Mouse (Mus musculus) kidney, adult 2 months (tissue): ENCODE measurements at regions not wholly inside any gene's neighbourhood (a gene's known extent, or its start where the extent isn't known, plus 50 kb on each side); places are given as distances from the start of the nearest gene placed in this dataset.

ENCODE experiments used
- CTCF ChIP-seq: fragments of 200-500 bp; conservative IDR thresholded peaks from 2 replicates; pipeline ENCODE4 v1.5.1; 2011; ENCODE audit warnings: low read depth, mild to moderate bottlenecking, control low read depth, low read length, moderate library complexity, mixed read lengths; ENCODE audit not compliant: insufficient read depth, insufficient read length
- POLR2A ChIP-seq: fragments of 200-500 bp; IDR thresholded peaks from one replicate; pipeline ENCODE4 v1.6.1; 2011; ENCODE audit warnings: low read depth, low read length, control low read depth

DNA sequence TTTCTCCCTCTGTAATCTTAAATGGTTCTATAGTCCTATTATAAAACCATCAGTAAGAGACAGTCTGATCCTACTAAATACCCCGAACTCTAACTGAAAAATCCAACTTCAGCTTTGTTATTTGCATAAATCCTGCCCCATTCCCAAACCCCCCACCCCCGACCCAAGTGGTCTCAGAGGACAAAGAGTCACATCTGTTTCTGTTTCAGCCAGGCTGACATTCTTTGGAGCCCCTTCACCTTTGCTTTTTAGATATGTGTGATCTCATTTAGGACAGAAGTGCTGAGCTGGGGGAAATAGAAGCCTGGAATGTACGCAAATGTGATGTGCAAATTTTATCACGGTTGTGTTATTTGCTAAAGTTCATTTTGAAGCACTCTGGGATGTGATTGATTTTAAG, 98.3 kb upstream of the Wdfy3 start:
- no peak for TF ChIP-seq CTCF
- no peak for TF ChIP-seq POLR2A
